Mouse (Mus musculus): ENCODE results near the gene Sec14l1.

The Sec14l1 gene

DNA sequence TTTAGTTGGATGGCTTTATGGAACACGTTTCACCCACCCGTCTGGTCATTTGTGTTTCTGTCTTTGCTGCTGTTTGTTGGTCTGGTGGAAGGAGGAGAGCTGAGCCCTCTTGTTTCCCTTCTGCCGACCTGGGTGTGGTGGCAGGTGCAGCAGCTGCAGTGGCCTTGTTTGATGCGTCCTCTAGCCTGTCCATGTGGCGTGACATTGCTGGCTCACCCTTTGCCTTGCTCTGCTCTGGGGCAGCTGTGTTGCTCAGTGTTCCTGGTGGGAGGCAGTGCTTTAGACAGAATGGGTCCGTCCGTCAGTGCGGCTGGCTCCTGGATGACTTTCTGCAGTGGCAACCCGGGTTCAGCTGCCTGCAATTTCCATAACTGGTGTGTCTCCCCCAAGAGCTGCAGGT is 38.6 kb downstream of the Sec14l1 start:
- no peak for DNase-seq (ENCODE audit: low read depth, low spot score)

DNA sequence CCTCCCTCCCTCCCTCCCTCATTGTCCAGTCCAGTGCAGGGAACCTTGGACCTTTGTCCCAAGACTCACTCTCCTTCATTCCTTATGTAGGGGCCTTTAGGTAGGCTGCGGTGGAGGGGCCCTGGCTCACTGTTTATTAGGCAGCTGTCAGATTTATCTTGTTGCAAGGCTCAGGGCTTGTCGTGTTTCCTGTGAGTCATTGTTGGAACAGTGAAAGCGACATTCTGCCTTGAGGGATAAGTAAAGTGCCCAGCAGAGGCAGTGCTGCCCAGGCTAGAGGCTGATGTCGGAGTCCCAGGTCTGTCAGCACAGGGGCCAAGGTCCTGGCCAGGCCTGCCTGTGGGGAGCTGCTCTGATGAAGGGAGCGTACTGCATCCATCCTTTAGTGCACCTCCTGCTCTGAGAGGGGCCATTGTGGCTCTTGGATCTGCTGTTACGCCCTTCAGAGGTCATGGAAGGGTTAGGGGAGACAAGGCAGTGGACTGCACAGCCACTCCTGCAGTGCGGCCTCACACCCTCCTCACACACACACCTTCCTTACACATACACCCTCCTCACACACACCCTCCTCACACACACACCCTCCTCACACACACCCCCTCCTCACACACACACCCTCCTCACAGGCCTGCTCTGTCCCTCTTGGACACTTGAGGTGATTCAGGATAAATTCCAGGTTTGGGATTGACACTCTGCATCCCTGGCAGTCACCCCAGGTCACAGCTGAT is 39.3 kb downstream of the Sec14l1 start:
- peak; percentile 56 for DNase-seq (ENCODE audit: low read depth, low spot score)

DNA sequence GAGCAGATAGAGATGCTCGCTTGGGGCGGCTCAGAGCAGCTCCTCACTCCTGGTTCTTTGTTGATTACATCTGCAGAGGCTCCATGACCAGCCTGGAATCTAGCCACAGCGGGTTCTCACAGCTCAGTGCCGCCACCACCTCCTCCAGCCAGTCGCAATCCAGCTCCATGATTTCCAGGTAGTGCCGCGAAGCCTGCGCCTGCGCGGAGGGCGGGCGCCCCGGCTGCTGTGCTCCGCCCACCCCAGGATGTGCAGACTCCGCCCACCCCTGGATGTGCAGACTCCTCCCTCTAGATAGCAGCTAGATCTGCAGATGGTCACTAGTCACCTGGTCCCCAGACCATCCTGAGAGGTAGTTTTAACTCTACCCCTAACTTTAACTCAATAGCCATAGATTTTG is 41.8 kb downstream of the Sec14l1 start:
- no peak for DNase-seq (ENCODE audit: low read depth, low spot score)

DNA sequence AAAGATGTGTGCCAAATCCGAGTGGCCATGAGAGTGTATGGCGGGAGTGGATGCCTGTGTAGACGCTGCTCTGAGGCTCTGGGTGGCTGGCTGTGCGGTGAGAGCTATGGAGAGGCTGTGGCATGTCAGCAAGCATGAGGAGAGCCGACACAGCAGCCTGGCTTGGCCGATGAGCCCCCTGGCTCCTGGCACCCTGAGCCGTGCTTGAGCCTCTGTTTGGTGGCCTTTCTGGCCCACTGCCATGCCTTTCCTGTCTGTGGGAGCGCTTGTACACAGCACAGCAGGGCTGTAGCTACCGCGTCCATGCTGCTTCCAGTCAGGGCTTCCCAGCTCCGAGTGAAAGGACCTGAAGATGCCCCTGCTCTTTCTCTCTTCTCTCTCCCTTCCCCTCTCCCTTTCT is 43.4 kb downstream of the Sec14l1 start:
- no peak for DNase-seq (ENCODE audit: low read depth, low spot score)

DNA sequence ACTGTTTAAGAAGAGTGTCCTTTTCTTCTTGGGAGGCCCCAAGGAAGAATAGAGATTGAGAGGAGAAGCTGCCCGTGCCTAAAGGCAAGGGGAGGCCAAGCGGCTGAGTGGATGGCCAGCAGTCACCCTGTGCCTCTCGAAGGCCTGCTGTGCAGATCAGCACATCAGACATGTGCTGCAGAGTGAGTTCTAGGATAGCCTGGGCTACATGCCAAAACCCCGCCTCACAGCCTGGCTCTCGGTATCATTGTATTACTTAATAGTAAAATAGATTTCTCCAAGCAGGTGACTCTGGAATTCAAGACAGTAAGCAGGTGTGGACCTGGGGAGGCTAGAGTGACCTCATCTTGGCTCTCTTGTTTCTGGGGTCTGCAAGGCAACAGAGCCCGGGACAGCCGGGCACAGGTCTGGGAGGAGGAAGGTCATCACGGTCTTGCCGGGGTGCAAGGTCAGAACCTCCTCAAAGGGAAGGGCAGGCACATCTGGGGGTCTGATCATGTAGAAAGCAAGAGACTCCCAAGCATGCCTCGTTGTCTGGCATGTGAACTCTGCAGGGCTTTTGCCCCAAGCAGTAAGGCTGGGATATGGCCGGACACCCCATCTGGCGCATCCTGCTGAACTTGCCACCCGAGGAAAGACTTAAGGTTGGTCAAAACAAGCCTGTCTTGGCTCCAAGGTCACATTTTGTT is 44.4 kb downstream of the Sec14l1 start:
- DNase-seq (ENCODE audit: low read depth, low spot score) = peak; percentile 35

DNA sequence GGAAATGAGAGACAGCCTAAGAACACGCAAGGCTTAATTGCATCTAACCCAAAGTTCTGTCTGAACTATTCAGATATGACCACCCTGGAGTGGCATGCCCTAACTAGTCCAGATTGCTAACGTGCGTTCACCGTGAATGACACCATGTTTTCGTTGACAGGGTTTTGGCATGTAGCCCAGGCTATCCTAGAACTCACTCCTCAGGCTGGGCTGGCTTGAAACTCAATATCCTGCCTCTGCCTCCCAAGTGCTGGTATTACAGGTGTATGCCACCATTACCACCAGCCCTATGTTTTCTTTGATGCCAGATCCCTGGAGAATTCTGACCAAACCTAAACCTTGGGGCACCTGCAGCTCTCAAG is 45.0 kb downstream of the Sec14l1 start:
- DNase-seq (ENCODE audit: low read depth, low spot score) = peak; percentile 20

DNA sequence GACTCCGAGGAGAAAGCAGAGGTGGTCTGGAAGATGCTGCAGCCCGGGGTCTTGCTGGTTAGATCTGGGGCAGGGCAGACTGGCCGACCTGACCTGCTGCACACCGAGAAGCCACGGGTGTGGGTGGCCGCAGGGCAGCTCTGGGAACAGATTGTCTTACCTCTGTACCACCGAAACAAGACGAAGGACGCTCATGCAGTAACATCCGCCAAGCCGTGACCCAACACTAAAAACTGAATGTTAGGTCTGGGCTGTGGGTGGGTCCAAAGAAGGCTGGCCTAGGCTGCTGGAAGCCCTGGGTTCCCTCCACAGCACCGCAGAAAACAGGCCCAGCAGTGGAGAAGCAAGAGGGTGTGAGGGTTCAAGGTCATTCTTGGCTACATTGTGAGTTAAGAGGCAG is 45.8 kb downstream of the Sec14l1 start:
- no peak for DNase-seq (ENCODE audit: low read depth, low spot score)

DNA sequence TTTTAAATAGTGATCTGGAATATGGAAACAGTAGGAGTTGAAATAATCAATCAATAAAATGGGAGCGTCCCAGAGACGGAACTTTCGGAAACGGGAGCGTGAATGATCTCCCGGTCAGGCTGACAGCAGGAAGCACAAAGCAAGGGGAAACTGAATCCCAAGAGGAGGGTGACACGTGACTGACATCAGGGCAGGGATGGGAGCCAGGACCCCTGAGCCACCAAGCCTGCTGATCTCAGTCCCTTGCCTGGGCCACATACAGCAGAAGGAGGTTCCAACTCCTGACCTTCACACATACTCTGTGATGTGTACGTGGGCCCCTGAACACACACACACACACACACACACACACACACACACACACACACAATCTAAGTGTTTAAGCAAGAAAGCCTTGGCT is 46.6 kb downstream of the Sec14l1 start:
- DNase-seq (ENCODE audit: low read depth, low spot score) = no peak

DNA sequence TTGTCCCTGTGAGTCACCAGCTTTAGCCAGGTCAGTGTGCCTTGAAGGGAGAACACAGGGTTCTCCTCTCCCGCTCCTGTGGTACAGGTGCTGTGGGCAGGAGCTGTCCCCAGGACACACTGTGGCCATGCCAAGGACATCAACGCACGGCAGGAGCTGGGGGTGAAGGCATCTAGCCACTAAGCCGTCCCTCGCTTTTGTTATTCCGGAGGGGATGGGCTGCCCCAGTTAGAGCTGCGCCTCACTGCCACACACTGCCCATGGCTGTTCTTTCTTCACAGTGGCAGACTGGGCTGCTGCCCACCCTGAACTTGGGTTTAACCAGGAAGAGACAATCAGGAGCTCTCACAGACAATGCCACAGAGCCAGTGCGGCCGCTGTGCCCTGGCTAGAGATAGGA is 48.1 kb downstream of the Sec14l1 start:
- no peak for DNase-seq (ENCODE audit: low read depth, low spot score)

DNA sequence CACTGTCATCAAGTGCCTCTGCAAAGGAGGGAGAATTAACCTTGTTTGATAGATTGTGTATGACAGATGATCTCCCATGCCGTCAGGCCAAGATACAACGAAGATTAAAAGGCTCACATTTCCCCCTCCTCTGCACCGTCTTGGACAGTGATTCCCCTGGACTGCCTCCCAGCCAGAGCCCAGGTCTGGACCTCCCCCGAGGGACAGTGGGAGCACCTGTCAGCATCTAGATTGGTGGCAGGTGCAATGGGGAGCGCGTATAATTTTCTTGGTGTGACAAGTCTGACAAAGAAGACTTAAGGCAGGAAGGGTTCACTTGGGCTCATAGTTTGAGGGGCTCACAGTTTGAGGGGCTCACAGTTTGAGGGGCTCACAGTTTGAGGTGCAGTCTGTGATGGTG is 48.8 kb downstream of the Sec14l1 start:
- DNase-seq (ENCODE audit: low read depth, low spot score) = no peak

DNA sequence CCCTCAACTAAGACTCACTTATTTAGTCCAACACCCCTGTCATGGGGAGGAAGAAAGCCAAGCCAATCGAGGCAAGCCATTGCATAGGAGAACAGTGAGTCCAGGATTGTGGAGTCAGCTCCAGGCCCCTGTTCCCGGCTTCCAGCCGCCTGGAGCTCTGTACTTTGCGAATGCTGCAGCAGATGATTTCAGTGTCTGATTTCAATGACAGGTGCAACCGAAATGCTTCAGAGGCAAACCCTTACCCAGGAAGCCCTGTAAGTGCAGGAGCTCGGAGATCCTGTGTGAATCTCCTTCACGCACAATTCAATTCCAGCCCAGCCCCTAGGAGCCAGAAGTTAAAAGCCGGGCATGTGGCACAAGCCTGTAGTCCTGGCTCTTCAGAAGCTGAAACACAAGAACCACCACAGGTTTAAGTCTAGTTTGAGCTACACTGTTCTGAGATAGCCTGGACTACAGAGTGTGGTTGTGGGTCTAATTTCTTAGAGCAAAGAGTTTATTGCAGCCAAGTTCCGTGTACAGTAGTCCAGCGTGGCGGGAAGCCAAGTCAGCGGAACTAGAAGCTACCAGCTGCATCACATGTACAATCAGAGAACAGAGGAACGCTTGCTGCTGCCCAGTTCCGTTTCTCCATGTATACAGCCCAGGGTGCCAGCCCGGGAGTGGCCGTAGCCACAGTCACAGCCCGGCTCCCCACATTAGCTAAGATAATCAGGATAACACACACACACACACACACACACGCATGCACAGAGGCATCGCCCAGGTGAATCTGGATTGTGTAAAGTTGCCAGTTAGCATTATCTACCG is 53.5 kb downstream of the Sec14l1 start:
- no peak for DNase-seq (ENCODE audit: low read depth, low spot score)

DNA sequence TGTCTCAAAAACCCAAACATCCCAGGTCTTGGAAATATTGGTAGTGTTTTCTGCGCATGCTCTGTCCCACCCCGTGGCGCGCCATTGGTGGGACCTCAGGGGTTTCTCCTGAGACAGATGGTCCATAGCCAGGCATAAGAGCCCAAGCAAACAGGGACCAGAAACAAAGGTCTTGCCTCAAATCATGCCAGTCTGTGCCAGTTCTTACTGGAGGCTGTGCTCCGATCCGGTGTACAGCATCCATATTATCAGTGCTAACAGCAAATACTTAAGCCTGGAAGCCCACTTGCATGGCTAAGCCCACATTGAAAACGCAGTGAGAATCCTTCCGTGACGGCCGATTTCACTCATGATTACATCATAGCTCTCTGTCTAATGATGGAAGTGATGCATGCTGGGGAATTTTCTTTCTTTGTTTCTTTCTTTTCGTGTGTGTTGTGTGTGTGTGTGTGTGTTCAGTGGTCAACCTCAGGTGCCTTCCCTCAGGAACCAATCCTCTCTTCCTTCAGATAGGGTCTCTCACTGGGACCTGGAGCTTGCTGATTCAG is 54.2 kb downstream of the Sec14l1 start:
- DNase-seq (ENCODE audit: low read depth, low spot score) = no peak

DNA sequence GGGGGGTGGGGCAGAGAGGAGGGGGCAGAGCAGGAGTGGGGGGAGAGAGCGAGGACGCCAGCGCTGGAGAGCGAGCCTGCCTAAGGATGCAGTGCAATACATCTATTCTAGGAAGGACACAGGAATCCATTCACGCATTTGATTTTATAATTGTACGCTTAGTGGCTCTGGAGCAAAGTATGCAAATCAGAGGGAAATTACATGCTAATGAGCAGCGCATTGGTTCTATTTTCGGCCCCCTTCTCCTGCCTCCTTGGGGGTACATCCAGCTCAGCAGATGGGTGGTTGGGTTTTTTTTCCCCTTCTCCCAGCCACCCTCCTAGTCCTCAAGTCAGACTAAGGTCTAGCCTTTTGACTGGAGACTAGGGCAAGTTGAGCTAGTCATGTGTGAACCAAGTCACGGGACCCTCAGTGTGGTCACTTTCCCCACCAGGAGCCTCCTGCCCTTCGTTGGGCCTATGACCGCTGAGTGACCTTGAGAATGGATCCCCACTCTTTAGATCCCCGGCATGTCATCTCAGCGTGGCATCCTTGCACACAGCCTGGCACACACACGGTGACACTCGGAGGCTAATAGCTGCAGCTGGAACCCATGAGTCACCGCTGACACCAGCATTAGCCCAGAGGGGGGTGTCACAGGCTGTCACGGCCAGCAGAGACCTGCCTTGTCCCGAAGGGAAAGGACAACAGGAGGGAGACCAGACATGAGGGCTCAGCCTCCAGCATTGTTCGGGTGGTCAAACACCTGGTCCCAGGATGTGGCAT is 55.0 kb downstream of the Sec14l1 start:
- no peak for DNase-seq (ENCODE audit: low read depth, low spot score)

DNA sequence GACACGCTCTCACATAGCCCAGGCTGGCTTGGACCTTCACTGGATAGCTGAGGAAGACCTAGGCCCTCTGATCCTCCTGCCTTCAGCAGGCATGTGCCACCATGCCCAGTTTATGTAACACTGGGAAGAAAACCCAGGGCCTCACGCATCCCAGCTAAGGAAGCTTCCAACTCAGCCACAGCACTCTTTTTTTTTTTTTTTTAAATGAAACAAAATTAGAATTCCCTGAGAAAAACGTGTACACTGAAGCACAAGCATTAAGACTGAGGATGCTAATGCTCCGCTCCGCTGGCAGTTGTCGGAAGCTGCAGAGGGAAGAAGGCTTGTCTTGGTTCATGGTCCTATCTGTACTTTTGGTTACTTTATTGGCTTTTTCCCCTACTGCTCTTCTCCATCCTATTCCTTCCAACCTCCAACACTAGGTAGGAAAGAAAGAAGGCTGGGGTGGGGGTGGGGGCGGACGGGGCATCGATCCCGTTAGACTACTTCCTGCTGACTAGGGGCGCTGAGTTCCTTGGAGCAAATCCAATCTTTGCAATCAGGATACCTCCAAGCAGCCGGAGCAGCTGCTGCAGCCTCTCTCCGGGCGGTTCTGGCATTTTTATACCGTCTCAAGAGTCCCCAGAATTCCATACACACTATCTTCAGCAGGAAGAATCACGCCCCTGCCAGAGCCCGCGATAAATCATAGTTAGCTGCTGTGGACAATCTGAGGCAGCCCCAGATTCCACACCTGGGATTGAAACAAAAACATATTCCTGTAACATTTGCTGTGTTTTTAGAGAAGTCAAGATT is 59.3 kb downstream of the Sec14l1 start:
- no peak for DNase-seq (ENCODE audit: low read depth, low spot score)

DNA sequence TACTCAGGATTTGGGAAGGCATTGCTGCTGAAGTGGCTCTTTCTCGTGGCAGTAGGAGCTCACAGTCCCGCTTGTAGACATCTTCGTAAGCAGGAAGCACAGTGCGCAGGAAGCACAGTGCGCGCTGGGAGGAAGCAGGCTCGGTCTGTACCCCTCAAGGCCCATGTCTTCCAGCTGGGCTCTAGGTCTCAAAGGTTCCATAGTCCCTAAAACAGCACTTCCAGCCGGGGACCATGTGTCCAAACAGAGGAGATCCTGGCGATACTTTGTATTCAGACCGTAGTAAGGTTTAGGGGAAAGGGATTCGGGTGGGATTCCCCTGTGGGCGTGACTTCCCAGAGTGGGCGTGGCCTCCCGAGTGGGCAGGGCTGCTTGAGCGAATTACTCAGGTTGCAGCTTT is 60.0 kb downstream of the Sec14l1 start:
- DNase-seq (ENCODE audit: low read depth, low spot score) = no peak

DNA sequence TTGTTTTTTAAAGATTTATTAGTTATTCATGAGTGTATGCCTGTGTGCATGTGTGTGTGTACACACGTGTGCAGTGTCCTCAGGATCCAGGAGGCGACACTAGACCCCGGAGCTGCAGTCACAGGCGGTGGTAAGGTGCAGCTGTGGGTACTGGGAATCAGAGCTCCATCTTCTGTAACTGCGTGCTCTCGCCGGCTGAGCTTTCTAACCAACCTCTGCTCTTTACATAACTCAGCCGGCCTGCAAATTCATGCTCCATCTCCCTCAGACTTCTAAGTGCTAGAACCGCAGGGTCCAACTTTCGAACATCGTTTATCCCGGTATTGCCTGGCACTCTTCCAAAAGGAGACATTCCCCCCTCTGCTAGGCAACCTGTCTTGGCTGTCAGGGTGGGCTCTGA is 60.5 kb downstream of the Sec14l1 start:
- no peak for DNase-seq (ENCODE audit: low read depth, low spot score)

DNA sequence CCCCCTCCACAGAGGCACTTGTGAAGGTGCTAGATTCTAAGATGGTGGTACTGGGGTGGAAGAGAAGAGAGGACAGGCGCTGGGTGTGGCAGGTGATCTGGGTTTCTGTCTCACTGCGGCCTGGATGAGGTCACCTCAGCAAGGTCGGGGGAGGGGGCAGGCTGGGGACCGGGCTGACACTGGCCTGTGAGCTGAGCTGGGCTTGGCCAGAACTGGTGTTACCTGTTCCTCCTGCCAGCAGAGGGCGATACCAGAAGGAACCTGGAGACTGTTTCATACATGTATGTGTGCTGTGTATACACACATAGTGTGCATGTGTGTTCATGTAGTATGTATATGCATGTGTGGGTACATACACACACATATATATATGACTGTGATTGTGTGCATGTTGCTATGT is 61.3 kb downstream of the Sec14l1 start:
- peak; percentile 64 for DNase-seq (ENCODE audit: low read depth, low spot score)

DNA sequence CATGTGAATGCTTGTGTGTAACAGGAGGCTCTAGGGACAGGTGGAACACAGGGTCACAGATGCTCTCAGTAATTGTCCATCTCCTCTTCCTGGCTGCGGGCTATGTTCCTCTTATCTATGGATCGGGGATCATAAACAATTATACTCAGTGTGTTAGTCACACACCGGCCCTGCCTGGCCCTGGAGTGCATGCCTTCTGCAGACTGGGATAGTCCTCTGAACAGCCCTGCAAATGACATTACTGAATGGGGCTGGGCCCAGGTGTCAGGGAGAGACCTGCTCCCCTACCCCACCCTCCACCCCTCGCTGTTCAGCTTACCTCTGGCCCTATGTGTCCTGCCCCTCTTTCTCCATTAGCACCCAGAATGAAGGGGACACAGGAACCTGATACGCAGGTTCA is 61.9 kb downstream of the Sec14l1 start:
- DNase-seq (ENCODE audit: low read depth, low spot score) = no peak

DNA sequence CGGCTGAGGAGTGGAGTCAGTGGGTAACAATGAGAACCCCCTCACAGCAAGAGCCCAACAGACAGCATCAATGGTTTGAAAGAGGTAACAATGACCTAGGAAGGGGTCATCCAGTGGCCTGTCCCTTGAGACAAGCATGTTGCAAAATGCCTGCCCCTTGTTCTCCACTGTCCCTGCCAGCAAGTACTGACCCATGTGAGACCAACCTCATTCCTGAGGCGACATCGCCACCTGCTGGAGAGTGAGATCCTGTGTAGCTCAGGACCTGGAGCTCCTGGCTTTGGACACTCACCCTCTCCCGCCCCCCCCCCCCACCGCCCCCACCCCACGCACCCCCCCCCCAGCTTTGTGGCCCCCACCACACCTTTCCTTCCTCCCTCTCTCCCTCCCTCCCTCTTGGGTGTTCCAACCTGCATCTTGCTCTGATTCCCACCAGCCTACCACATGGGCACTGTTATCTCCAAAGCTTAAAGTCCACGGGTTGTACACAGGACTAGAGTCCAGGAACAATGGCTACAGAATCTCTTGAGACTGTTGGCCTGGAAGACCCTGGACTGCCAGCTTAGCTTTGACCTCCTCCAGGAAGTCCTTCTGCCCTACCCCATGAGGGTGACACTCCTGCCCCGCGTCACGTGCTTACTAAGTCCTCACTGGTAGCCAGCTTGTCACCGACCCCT is 62.5 kb downstream of the Sec14l1 start:
- DNase-seq (ENCODE audit: low read depth, low spot score) = peak; percentile 93

DNA sequence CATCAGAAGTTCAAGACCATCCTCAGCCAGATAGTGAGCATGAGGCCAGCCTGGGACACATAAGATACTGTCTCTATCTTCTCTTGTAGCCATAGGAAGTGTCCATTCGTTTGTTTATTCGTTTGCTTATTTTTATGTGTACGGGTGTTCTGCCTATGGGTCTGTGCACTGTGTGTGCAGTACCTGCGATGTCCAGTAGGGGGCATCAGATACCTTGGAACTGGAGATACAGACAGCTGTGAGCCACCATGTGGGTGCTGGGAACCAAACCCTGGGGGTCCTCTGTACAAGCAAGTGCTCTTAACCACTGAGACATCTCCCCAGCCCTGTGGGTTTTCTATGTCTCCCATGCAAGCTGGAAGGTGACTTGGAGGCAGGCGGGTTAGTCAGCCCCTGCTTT is 64.9 kb downstream of the Sec14l1 start:
- DNase-seq (ENCODE audit: low read depth, low spot score) = no peak

Measured in 3T3-L1 (cell line).